Mouse (Mus musculus): ENCODE results near the gene Agpat3. TPM values are rescaled to one million over a fixed set of nuclear protein-coding genes. Genes with fewer than 3 reads are reported as not detected.
A peak's percentile ranks its signal among the peaks of the same experiment; 100 is the strongest.

Agpat3 gene
- polyA plus RNA-seq (2015; fragmentation: Nextera tagmentation; extraction: Ambion mirVana), result 84.9 and 88.7 TPM in 2 replicates

DNA sequence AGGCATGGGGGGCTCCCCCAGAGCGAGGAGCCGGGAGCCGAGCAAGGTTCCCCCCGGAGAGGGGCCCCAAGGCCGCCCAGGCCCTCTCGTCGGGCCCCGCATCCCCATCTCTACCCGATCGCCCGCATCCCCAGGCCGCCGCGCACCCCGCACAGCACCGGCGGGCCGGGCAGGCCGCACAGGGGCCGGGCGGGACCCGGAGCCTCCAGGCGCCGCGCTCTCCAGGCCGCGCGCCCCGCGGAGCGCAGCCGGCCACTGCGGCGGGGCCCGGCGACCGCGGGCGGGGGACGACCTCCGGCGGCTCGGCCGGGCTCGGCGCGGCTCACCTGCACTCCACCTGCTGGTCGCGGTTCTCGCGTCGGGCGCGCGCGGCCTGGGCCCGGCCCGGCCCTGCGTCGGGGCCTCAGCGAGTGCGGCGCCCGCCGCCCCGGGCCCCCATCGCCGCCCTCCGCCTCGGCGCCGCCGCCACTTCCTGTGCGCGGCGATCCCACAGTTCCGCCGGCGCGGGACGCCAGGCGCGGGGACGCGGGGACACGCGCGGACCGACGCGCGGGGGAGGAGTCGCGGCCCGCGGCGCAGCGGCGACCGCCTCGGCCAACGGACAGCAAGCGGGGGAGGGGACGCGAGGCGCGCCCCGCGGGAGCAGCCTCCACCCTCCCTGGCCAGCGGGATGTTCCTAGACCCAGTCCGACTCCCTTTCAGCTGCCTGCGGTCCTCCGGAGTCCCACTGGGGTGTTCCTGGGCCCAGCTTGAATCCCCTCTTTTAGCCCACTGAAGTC lies at the start of gene Agpat3:
Agpat3 (minus strand) TSS at position 603 of the 779 bp plus-strand sequence.
- H3K27ac ChIP-seq, result peak within 1 kb of the TSS; percentile 90
- H3K4me2 ChIP-seq, result peak within 1 kb of the TSS; percentile 85
- ATAC-seq (replicated peaks; ENCODE audit: low FRiP score), result peak; percentile 73
- peak within 1 kb of the TSS; percentile 96 for H3K4me3 ChIP-seq (replicated peaks)
- WGBS, result under 1% methylated on average over 73 of the region's 113 CpGs
- H3K4me1 ChIP-seq, result peaks cover 69% of the 10 kb centered on the region
- no peaks in the 10 kb centered on the region for H3K36me3 ChIP-seq
- no peaks in the 10 kb centered on the region for H3K9me3 ChIP-seq (replicated peaks)
- no peaks in the 10 kb centered on the region for H3K27me3 ChIP-seq
- peak within 1 kb of the TSS; percentile 99 for H3K9ac ChIP-seq

DNA sequence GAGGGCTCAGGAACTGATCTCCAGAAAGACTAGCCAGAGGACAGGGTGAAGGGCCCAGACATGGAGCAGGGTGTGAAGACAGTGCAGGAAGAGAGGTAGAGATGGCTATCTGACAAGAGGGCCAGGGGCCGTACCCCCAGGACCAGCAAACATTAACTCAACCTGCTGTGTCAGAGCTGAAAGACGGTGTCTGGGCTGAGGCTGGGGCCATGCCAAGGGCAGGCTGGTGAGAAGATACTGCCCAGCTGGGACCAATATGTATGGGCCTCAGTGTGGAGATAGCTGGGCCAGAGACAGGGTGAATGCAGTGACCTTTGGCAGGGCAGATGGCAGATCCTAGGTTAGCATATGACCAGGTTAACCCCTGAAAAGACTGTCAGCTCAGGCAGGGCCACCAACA lies 48.8 kb upstream of the Agpat3 start:
- no peak overlapping the region for H3K9ac ChIP-seq
- WGBS, result 80% methylated on average over 2 of the region's 2 CpGs
- no peak overlapping the region for H3K4me2 ChIP-seq
- H3K27ac ChIP-seq, result no peak overlapping the region
- peaks cover 30% of the 10 kb centered on the region for H3K4me1 ChIP-seq
- no peaks in the 10 kb centered on the region for H3K27me3 ChIP-seq
- peaks cover 62% of the 10 kb centered on the region for H3K36me3 ChIP-seq
- H3K4me3 ChIP-seq (replicated peaks), result no peak overlapping the region
- no peak for ATAC-seq (replicated peaks; ENCODE audit: low FRiP score)
- H3K9me3 ChIP-seq (replicated peaks), result no peaks in the 10 kb centered on the region

DNA sequence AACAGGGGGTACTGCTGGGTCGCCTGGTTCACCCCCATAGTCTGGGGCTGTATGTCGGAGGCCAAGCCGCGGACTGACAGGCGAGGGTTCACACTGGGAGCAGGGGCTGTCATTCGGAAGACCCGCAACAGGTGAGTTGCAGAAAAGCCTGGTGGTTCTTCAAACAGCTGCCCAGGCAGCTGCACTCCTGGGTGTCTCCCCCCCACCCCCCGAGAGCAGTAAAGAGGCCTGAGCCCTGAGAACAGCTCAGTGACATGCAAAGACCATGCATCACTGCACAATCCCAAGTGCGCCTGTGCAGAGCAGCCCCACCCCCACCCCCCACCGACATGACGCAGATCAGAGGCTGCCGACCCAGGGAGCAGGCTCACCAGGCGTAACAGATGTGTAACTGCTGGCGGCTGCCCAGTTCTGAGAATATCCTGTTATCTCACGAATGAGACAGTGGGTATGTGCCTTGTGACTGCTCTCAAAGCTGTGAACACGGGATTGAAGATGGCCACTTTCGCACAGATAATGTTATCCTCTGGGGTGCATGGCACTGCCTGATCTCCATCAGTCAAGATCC lies 46.9 kb upstream of the Agpat3 start:
- Histone ChIP-seq H3K9me3 (replicated peaks) (no peaks in the 10 kb centered on the region), H3K4me2 (peak overlapping the region; percentile 36), H3K27me3 (no peaks in the 10 kb centered on the region), H3K36me3 (peaks cover 44% of the 10 kb centered on the region), H3K4me1 (peaks cover 35% of the 10 kb centered on the region), H3K9ac (no peak overlapping the region), H3K27ac (peak overlapping the region; percentile 66), H3K4me3 (replicated peaks) (no peak overlapping the region)
- WGBS, result 29% methylated on average over 17 of the region's 17 CpGs
- peak; percentile 75 for ATAC-seq (replicated peaks; ENCODE audit: low FRiP score)

DNA sequence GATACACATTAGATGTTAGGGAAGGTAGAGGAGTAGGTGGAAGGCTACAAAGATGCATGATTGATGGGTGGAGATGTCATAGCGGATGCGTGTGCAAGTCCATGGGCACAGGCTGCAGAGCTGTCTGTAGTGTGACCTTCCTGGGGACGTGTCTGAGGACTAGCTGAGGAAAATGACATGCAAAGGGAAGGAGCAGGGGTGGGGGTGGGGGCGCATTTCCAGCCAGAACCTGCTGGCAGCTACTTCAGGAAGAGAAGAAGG lies 44.3 kb upstream of the Agpat3 start:
- WGBS, result 62% methylated on average over 4 of the region's 4 CpGs
- H3K27me3 ChIP-seq, result peaks cover 10% of the 10 kb centered on the region
- H3K27ac ChIP-seq, result no peak overlapping the region
- no peak overlapping the region for H3K4me3 ChIP-seq (replicated peaks)
- no peak for ATAC-seq (replicated peaks; ENCODE audit: low FRiP score)
- H3K4me2 ChIP-seq, result no peak overlapping the region
- peaks cover 40% of the 10 kb centered on the region for H3K4me1 ChIP-seq
- no peaks in the 10 kb centered on the region for H3K9me3 ChIP-seq (replicated peaks)
- no peak overlapping the region for H3K9ac ChIP-seq
- peaks cover 18% of the 10 kb centered on the region for H3K36me3 ChIP-seq

DNA sequence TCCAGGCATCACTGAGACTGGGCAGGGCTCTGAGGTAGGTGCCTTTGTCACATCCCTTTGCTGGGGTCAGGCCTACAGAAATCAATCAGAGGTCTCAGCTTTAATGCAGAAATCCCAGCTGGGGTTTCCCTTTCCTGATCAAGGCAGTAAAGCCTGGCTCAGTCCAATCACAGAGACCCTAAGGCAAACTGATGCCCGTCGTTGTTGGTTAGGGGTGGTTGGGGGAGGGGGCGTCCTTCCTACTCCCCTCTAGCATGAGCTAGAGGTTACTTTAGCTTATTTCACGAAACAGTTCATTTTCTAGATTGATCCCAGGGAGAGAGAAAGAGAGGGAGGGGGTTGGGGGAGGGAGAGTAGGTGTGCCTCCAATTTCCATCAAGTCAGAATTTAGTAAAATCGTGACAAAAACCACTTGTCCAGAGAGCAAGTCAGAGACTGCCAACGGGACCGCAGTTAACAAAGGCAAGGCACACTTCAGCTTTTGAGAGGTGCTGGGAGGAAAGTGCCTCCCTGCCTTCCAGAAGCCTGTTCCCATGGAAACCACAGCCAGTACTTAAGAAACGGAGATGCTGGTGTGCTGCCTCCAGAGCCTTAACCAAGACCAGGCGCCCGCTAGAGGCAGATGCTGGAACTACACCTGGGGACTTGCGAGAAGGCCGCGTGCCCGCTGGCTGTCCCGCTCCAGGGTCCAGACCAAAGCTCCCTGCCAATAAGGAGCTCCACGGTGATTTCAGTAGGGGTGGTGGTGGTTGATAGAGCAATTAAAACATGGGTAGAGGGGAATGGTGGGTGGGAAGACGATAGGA lies 43.7 kb upstream of the Agpat3 start:
- H3K4me3 ChIP-seq (replicated peaks), result no peak overlapping the region
- H3K27ac ChIP-seq, result no peak overlapping the region
- peaks cover 15% of the 10 kb centered on the region for H3K27me3 ChIP-seq
- ATAC-seq (replicated peaks; ENCODE audit: low FRiP score), result peak; percentile 41; the same call in 1 of the 2 replicates
- no peak overlapping the region for H3K4me2 ChIP-seq
- 6% methylated on average over 17 of the region's 17 CpGs for WGBS
- peaks cover 13% of the 10 kb centered on the region for H3K36me3 ChIP-seq
- H3K9ac ChIP-seq, result no peak overlapping the region
- peaks cover 42% of the 10 kb centered on the region for H3K4me1 ChIP-seq
- no peaks in the 10 kb centered on the region for H3K9me3 ChIP-seq (replicated peaks)

DNA sequence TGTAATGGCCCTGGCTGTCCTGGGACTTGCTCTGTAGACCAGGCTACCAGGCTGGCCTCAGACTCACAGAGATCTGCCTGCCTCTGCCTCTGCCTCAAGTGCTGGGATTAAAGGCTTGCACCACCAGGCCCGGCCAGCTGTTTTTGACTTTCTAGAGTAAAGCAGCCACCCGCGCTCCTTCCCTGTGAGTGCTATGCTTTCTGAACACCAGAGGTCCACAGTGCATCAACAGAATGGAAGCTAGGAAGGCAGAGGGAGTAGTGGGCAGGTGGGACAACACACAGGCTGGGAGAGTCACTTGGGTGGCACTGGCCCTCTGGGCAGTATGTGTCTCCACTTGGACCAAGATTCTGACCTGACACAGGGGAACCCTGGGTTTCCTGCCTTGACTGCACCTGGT lies 43.1 kb upstream of the Agpat3 start:
- Histone ChIP-seq H3K27me3 (peaks cover 22% of the 10 kb centered on the region), H3K27ac (no peak overlapping the region), H3K4me1 (peaks cover 43% of the 10 kb centered on the region), H3K9me3 (replicated peaks) (no peaks in the 10 kb centered on the region), H3K9ac (no peak overlapping the region), H3K36me3 (peaks cover 6% of the 10 kb centered on the region), H3K4me2 (no peak overlapping the region), H3K4me3 (replicated peaks) (no peak overlapping the region)
- 81% methylated on average over 3 of the region's 3 CpGs for WGBS
- no peak for ATAC-seq (replicated peaks; ENCODE audit: low FRiP score)

DNA sequence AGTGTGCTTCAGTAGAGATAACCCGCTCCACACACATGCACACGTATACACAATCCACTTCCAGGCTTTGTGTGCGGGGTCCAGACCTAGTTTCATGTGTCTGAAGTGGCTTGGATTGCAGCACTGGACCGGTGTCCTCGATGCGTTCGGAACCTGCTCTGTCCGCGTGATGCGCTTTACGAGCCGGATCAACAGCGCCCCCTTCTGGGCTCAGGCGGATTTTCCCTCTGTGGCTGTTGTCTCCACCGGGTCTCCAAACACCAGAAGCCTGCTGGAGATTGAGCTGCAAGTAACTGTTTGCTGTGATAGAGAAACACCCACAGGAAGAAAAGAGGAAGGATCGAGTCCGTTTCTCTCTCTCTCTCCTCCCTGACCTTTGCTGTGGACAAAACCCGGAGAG lies 39.8 kb upstream of the Agpat3 start:
- Histone ChIP-seq H3K4me3 (replicated peaks) (no peak overlapping the region), H3K27ac (no peak overlapping the region), H3K9ac (no peak overlapping the region), H3K4me1 (peaks cover 28% of the 10 kb centered on the region), H3K27me3 (peaks cover 42% of the 10 kb centered on the region), H3K4me2 (peak overlapping the region; percentile 38), H3K9me3 (replicated peaks) (no peaks in the 10 kb centered on the region), H3K36me3 (no peaks in the 10 kb centered on the region)
- 2% methylated on average over 18 of the region's 18 CpGs for WGBS
- ATAC-seq (replicated peaks; ENCODE audit: low FRiP score), result peak; percentile 43; the same call in 1 of the 2 replicates

DNA sequence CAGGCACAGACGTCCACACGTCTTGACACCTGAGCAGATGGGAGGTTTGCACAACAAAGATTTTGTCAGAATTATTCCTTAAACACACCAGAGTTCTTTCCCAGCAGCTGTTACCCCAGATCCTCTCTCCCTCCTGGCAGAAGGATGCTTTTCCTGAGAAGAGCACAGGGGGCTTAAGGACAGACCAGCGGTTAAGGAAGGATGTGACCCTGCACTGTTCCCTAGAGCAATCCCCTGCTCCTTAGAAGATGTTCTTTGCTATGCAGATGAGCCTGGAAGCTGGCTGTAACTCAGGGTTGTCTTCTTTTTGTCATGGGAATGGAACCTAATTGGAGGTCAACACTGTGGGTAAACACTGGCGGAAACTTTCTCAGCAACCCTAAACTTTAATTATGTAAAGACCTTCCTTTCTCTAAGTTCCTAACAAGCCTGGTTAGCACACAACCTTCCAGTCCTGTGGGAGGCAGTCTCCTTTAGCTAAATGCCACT lies 38.7 kb upstream of the Agpat3 start:
- no peak overlapping the region for H3K4me3 ChIP-seq (replicated peaks)
- no peak overlapping the region for H3K9ac ChIP-seq
- H3K4me2 ChIP-seq, result no peak overlapping the region
- no peak overlapping the region for H3K27ac ChIP-seq
- no peak for ATAC-seq (replicated peaks; ENCODE audit: low FRiP score)
- no peaks in the 10 kb centered on the region for H3K9me3 ChIP-seq (replicated peaks)
- peaks cover 42% of the 10 kb centered on the region for H3K27me3 ChIP-seq
- WGBS, result 20% methylated on average over 4 of the region's 4 CpGs
- peaks cover 22% of the 10 kb centered on the region for H3K4me1 ChIP-seq
- no peaks in the 10 kb centered on the region for H3K36me3 ChIP-seq

DNA sequence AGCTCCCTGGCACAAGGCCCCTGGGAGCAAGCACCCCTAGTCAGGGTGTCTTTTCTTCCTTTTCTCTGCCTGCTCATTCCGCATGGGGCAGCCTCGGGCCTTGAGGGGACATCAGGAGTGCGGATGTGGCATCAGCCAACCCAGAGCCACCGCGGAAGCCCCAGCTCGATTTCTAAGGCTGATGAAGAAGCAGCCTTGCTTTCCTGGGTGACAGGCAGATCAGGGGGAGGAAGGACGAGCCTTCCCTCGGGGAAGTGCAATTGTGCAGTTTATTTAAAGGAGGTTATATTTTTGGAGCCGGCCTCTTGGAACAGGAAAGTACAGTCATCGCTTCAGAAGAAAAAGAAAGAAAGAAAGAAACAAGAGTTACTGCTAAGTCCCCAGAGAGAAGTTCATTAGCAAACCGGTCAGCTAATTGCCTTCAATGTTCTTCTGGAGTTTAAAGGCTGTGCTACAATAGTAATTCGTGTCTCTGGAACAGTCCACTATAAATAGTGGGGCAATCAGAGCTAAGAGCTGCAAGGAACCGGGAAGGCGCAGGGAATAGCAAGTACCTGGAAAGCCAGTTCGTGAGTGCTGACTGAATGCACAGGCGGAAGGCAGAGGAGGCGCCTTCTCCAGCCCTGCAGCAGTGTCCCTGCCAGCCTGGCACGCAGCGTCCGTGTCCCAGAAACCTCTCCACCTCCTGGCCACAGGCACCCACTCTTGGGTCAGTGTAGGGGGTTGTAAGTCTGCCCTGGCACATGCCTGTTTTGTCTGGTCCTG lies 36.1 kb upstream of the Agpat3 start:
- Histone ChIP-seq H3K36me3 (no peaks in the 10 kb centered on the region), H3K27ac (no peak overlapping the region), H3K4me2 (no peak overlapping the region), H3K4me1 (peaks cover 19% of the 10 kb centered on the region), H3K27me3 (peaks cover 42% of the 10 kb centered on the region), H3K9me3 (replicated peaks) (no peaks in the 10 kb centered on the region), H3K4me3 (replicated peaks) (no peak overlapping the region), H3K9ac (no peak overlapping the region)
- ATAC-seq (replicated peaks; ENCODE audit: low FRiP score), result no peak
- 42% methylated on average over 20 of the region's 20 CpGs for WGBS

DNA sequence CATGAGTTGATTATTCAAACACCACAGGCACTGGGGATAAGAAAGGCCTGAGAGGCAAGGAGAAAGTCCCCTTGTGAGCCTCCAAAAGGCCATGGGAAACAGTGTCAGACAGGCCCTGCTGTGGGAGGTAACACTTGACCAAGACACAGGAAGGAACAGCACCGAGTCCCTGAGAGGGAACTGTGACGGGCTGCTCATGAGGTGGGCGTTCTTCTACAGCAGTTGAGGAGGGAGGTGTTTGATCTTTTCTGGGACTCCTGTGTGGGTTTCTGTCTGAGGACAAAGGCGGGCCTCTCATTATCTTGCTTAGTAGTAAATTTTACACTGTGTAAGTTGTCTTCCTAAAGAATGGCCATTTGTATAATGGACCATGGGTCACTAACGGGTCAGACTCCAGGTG lies 33.2 kb upstream of the Agpat3 start:
- Histone ChIP-seq H3K27ac (no peak overlapping the region), H3K27me3 (peaks cover 21% of the 10 kb centered on the region), H3K9ac (no peak overlapping the region), H3K4me2 (no peak overlapping the region), H3K9me3 (replicated peaks) (no peaks in the 10 kb centered on the region), H3K4me3 (replicated peaks) (no peak overlapping the region), H3K4me1 (peaks cover 4% of the 10 kb centered on the region), H3K36me3 (no peaks in the 10 kb centered on the region)
- ATAC-seq (replicated peaks; ENCODE audit: low FRiP score), result no peak
- 59% methylated on average over 5 of the region's 5 CpGs for WGBS

DNA sequence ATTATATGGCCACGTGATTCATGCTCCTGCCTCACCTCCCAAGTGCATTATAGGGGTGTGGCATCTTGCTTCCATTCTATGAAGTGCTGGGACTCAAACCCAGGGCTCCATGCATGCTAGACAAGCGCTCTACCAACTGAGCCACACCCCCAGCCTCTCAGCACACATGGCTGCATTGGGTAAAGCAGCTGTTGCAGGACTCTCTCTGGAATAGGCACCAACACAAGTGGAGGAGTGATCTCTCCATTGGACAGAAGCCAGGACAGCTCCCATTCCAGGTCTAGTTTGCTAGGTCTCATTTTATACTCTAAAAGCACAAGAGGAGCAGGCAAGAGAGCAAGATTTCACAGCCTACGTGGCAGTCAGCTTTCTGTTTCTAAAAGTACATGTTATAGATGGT lies 31.3 kb upstream of the Agpat3 start:
- 76% methylated on average over 3 of the region's 3 CpGs for WGBS
- peaks cover 3% of the 10 kb centered on the region; the same call in 1 of the 2 replicates for H3K4me1 ChIP-seq
- H3K4me2 ChIP-seq, result no peak overlapping the region
- no peaks in the 10 kb centered on the region for H3K9me3 ChIP-seq (replicated peaks)
- no peak overlapping the region for H3K4me3 ChIP-seq (replicated peaks)
- peaks cover 3% of the 10 kb centered on the region; the same call in 1 of the 2 replicates for H3K27me3 ChIP-seq
- no peak overlapping the region for H3K9ac ChIP-seq
- H3K27ac ChIP-seq, result no peak overlapping the region
- ATAC-seq (replicated peaks; ENCODE audit: low FRiP score), result no peak
- no peaks in the 10 kb centered on the region for H3K36me3 ChIP-seq
